Mouse (Mus musculus): ENCODE data around the gene Pvrig. TPM values are rescaled to one million over a fixed set of nuclear protein-coding genes. Genes with fewer than 3 reads are reported as not detected.
"Not testable (repeated sequence)": the region's sequence is repeated elsewhere in the genome, so short reads cannot be mapped to it uniquely, and the experiment has no call there.

The Pvrig gene
- polyA plus RNA-seq (2015; fragmentation: Nextera tagmentation; extraction: Ambion mirVana), result not detected in 2 replicates

DNA sequence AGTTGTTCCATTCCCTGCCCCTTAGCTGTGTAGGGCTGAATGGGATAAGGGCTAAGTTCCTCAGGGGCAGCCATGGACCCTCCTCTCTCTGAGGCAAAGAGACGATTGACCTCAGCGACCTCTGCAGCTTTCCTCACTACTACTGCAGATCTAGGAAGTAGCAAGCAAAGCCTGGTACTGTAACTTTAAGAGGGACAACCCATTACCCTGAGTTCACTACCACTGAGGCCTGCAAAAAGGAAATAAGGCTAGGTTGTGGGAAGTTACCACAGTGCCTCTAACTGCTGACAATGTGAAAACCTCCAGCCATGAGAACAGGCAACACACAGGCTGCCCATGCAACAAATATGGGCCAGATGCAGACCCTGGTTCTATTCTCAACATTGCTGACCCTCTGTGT lies at the start of gene Pvrig:
Gene Pvrig (plus strand): TSS at position 301 of the 400 bp plus-strand sequence.
- Histone ChIP-seq H3K36me3 (no peaks in the 10 kb centered on the region), H3K9me3 (no peaks in the 10 kb centered on the region), H3K27ac (replicated peaks) (no peak within 1 kb of the TSS), H3K4me3 (no peak within 1 kb of the TSS), H3K4me2 (no peak within 1 kb of the TSS), H3K27me3 (replicated peaks) (no peaks in the 10 kb centered on the region), H3K9ac (no peak within 1 kb of the TSS), H3K4me1 (no peaks in the 10 kb centered on the region)
- ATAC-seq (ENCODE audit: extremely low read depth, insufficient number of reproducible peaks, low FRiP score, low TSS enrichment), result no peak
- 69% methylated on average over 2 of the region's 2 CpGs for WGBS

DNA sequence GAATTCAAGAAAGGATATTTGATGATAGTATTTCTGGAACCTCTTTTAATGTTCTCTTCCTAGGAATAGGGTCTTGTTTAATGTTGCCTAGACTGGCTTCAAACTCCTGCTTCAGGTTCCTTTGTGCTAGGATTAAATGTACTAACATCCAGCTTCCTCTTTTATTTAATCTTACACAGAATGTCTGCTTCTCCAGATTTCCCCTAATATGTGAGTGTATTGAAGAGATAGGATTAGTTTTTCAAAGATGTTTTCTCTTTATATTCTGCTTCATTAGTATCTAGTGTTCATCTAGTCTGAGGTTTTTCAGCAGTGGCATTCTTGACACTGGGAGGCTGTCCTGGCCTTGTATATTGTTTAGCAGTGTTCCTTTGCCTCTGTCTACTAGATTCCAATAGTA lies 47.6 kb upstream of the Pvrig start:
- Histone ChIP-seq H3K27ac (replicated peaks) (no peak overlapping the region), H3K4me1 (no peaks in the 10 kb centered on the region), H3K36me3 (no peaks in the 10 kb centered on the region; the same call in 1 of the 2 replicates), H3K4me2 (no peak overlapping the region), H3K4me3 (no peak overlapping the region), H3K27me3 (replicated peaks) (no peaks in the 10 kb centered on the region), H3K9me3 (no peaks in the 10 kb centered on the region), H3K9ac (no peak overlapping the region)
- no peak for ATAC-seq (ENCODE audit: extremely low read depth, insufficient number of reproducible peaks, low FRiP score, low TSS enrichment)

DNA sequence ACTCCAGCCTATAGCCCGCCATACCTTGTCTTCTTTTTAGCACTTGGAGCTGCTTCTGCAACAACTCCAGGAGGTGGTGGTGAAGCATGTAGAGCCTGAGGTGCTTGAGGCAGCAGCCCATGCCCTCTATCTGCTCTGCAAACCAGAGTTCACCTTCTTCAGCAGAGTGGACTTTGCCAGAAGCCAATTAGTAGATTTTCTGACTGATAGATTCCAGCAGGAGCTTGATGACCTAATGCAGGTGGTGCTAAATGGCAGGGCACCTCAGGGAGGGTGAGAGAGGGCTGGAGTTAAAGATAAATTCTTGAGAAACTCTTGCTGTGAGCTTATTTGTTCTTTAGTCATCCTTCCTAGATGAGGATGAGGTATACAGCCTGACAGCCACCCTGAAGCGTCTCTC lies 42.1 kb upstream of the Pvrig start:
- Histone ChIP-seq H3K9me3 (no peaks in the 10 kb centered on the region), H3K4me1 (no peaks in the 10 kb centered on the region), H3K27me3 (replicated peaks) (no peaks in the 10 kb centered on the region), H3K36me3 (no peaks in the 10 kb centered on the region; the same call in 1 of the 2 replicates), H3K27ac (replicated peaks) (no peak overlapping the region), H3K4me3 (no peak overlapping the region), H3K4me2 (no peak overlapping the region), H3K9ac (no peak overlapping the region)
- no peak for ATAC-seq (ENCODE audit: extremely low read depth, insufficient number of reproducible peaks, low FRiP score, low TSS enrichment)
- 63% methylated on average over 2 of the region's 2 CpGs for WGBS

DNA sequence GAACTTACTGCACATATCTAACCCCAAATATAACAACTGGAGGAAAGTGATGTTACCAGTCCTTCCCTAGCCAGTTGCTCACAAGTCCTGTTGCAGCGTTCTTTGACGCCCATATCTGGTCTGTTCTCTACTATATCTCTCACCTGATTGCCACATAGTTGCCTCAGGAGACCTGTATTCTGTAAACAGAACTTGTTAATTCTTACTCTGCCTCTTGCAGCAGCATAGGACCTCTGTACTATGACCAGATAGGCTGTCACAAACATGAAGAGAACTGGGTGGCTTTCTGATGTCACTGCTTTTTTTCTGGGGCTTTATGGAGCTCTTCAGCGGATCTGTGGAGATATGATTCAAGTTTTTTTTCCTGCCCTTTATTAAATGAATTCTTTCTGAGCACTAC lies 29.0 kb upstream of the Pvrig start:
- no peak overlapping the region for H3K4me2 ChIP-seq
- H3K36me3 ChIP-seq, result no peaks in the 10 kb centered on the region
- ATAC-seq (ENCODE audit: extremely low read depth, insufficient number of reproducible peaks, low FRiP score, low TSS enrichment), result no peak
- no peak overlapping the region for H3K9ac ChIP-seq
- no peak overlapping the region for H3K27ac ChIP-seq (replicated peaks)
- no peaks in the 10 kb centered on the region for H3K4me1 ChIP-seq
- no peak overlapping the region for H3K4me3 ChIP-seq
- 70% methylated on average over 3 of the region's 3 CpGs for WGBS
- H3K9me3 ChIP-seq, result no peaks in the 10 kb centered on the region
- no peaks in the 10 kb centered on the region for H3K27me3 ChIP-seq (replicated peaks)

DNA sequence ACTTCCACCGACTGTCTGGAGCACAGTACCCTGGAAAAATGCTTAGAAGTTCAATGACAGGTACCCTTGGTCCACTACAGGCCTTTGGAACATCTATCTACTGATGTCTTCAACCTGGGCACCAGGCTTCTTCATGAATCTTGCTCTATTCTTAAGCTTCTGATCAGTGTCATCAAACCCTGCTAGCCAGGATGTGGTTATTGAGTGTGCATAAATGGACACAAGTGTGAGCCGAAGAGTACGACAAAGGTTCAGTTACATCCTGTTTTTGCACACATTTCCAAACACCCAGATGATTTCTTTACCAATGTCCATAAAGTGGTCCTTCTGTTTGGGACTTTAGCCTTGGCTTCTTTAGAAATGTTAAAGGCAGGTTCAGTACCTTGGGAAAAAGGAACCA lies 1.5 kb downstream of the Pvrig start:
- 81% methylated on average over 3 of the region's 3 CpGs for WGBS
- H3K36me3 ChIP-seq, result no peaks in the 10 kb centered on the region
- ATAC-seq (ENCODE audit: extremely low read depth, insufficient number of reproducible peaks, low FRiP score, low TSS enrichment), result no peak
- no peak overlapping the region for H3K4me3 ChIP-seq
- no peak overlapping the region for H3K9ac ChIP-seq
- H3K4me2 ChIP-seq, result no peak overlapping the region
- H3K9me3 ChIP-seq, result no peaks in the 10 kb centered on the region
- no peaks in the 10 kb centered on the region for H3K27me3 ChIP-seq (replicated peaks)
- H3K27ac ChIP-seq (replicated peaks), result no peak overlapping the region
- no peaks in the 10 kb centered on the region for H3K4me1 ChIP-seq

DNA sequence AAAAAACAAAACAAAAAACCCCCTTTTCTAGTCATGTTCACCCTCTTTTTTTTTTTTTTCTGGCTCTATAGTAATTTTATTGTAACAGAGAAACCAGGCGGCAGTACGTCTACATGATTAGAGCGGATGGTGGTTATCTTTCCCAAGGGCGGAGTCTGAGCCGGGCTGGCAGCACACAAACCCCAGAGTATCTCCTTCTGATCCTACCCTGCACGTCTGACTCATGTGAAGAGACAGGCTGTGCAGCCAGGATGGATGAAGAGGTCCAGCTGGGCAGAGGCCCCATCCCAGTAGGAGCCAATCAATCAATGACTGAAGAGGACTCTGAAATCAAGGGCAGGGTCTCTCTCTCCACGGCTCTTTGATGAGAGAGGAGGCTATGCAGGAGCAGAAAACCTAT lies 21.4 kb downstream of the Pvrig start:
- not testable (repeated sequence) for H3K9ac ChIP-seq; H3K4me1 ChIP-seq; H3K27ac ChIP-seq (replicated peaks); H3K9me3 ChIP-seq; H3K4me3 ChIP-seq; H3K4me2 ChIP-seq; H3K36me3 ChIP-seq; H3K27me3 ChIP-seq (replicated peaks); ATAC-seq (ENCODE audit: extremely low read depth, insufficient number of reproducible peaks, low FRiP score, low TSS enrichment)
- 58% methylated on average over 7 of the region's 7 CpGs for WGBS

DNA sequence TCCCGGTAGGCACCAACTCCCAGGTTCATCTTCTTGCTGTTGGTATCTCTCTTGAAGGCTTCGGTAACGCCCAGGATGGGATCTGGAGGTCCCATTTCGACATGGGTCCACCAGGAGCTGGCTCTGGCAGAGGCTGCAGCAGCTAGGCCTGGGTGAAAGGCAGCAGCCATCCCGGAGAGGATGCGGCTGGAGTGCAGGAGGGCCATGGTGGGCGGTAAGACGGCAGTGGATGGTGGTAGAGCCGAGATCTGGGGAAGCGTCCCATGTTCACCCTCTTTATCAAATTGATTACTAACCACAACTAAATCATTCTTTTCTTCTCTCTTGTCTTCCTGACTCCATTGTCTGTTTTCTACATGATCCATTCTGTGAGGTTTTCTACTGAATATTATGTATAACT lies 23.6 kb downstream of the Pvrig start:
- H3K36me3 ChIP-seq; H3K27ac ChIP-seq (replicated peaks); H3K4me1 ChIP-seq; H3K9me3 ChIP-seq; H3K4me3 ChIP-seq; ATAC-seq (ENCODE audit: extremely low read depth, insufficient number of reproducible peaks, low FRiP score, low TSS enrichment); H3K4me2 ChIP-seq; H3K9ac ChIP-seq; H3K27me3 ChIP-seq (replicated peaks): not testable (repeated sequence)
- 84% methylated on average over 10 of the region's 10 CpGs for WGBS

Other genes with a start within 250 kb of the Pvrig start
- 39.1 and 39.4 TPM in 2 replicates for gene Zscan21, start 225.1 kb upstream of the Pvrig start, polyA plus RNA-seq (2015; fragmentation: Nextera tagmentation; extraction: Ambion mirVana)
- 11.5 and 12.2 TPM in 2 replicates for gene Zfp113, start 186.2 kb upstream of the Pvrig start, polyA plus RNA-seq (2015; fragmentation: Nextera tagmentation; extraction: Ambion mirVana)
- gene Cops6, start 180.9 kb upstream of the Pvrig start, polyA plus RNA-seq (2015; fragmentation: Nextera tagmentation; extraction: Ambion mirVana), result 269 and 309 TPM in 2 replicates
- 12.9 and 13.7 TPM in 2 replicates for gene Ap4m1, start 170.0 kb upstream of the Pvrig start, polyA plus RNA-seq (2015; fragmentation: Nextera tagmentation; extraction: Ambion mirVana)
- gene Mcm7, start 169.5 kb upstream of the Pvrig start, polyA plus RNA-seq (2015; fragmentation: Nextera tagmentation; extraction: Ambion mirVana), result 123 TPM in 2 replicates
- gene Taf6, start 154.5 kb upstream of the Pvrig start, polyA plus RNA-seq (2015; fragmentation: Nextera tagmentation; extraction: Ambion mirVana), result 62.8 and 69.7 TPM in 2 replicates
- gene Cnpy4, start 154.5 kb upstream of the Pvrig start, polyA plus RNA-seq (2015; fragmentation: Nextera tagmentation; extraction: Ambion mirVana), result 26.1 and 27.1 TPM in 2 replicates
- gene Mblac1, start 147.6 kb upstream of the Pvrig start, polyA plus RNA-seq (2015; fragmentation: Nextera tagmentation; extraction: Ambion mirVana), result 5.8 and 5.9 TPM in 2 replicates
- not detected in 2 replicates for gene Nxpe5, start 116.1 kb upstream of the Pvrig start, polyA plus RNA-seq (2015; fragmentation: Nextera tagmentation; extraction: Ambion mirVana)
- 77.9 and 86.8 TPM in 2 replicates for gene Lamtor4, start 86.5 kb upstream of the Pvrig start, polyA plus RNA-seq (2015; fragmentation: Nextera tagmentation; extraction: Ambion mirVana)
- gene BC037034, start 77.9 kb upstream of the Pvrig start, polyA plus RNA-seq (2015; fragmentation: Nextera tagmentation; extraction: Ambion mirVana), result 2.9 and 3.0 TPM in 2 replicates
- gene Gal3st4, start 69.1 kb upstream of the Pvrig start, polyA plus RNA-seq (2015; fragmentation: Nextera tagmentation; extraction: Ambion mirVana), result 0.64 and 1.0 TPM in 2 replicates
- gene Gm43720, start 62.0 kb upstream of the Pvrig start, polyA plus RNA-seq (2015; fragmentation: Nextera tagmentation; extraction: Ambion mirVana), result 0.04 and 0.06 TPM in 2 replicates
- 9.3 and 9.7 TPM in 2 replicates for gene Gpc2, start 62.0 kb upstream of the Pvrig start, polyA plus RNA-seq (2015; fragmentation: Nextera tagmentation; extraction: Ambion mirVana)
- gene Stag3, start 61.7 kb upstream of the Pvrig start, polyA plus RNA-seq (2015; fragmentation: Nextera tagmentation; extraction: Ambion mirVana), result 1.6 and 2.5 TPM in 2 replicates
- 19.1 and 19.9 TPM in 2 replicates for gene Zfp157, start 99.5 kb downstream of the Pvrig start, polyA plus RNA-seq (2015; fragmentation: Nextera tagmentation; extraction: Ambion mirVana)
- not detected in 2 replicates for gene 1700123K08Rik, start 222.8 kb downstream of the Pvrig start, polyA plus RNA-seq (2015; fragmentation: Nextera tagmentation; extraction: Ambion mirVana)

Measured in heart, embryonic 13.5 days (tissue).